Mouse (Mus musculus): ENCODE data around the gene Orm2. TPM values are rescaled to one million over a fixed set of nuclear protein-coding genes. Genes with fewer than 3 reads are reported as not detected.

Orm2 gene
- polyA plus RNA-seq, 1 experiment from 2014 or later, result not detected

- Histone ChIP-seq H3K27ac (ENCODE audit: low read depth, low read length) (peak overlapping the region; percentile 15; the same call in 1 of the 2 replicates), H3K36me3 (ENCODE audit: control insufficient read depth, insufficient read depth, low read length) (no peaks in the 10 kb centered on the region), H3K4me1 (ENCODE audit: control insufficient read depth, insufficient read depth, low read length) (peaks cover 40% of the 10 kb centered on the region), H3K4me3 (ENCODE audit: low read depth, low read length) (no peak overlapping the region), H3K9me3 (replicated peaks; ENCODE audit: control insufficient read depth, low read length) (no peaks in the 10 kb centered on the region), H3K27me3 (ENCODE audit: control insufficient read depth, insufficient read depth, low read length) (no peaks in the 10 kb centered on the region; the same call in none of the 2 replicates), H3K9ac (ENCODE audit: low read depth, low read length) (no peak overlapping the region), H3K4me2 (peak overlapping the region; percentile 14; the same call in 1 of the 2 replicates)
- ATAC-seq (replicated peaks; ENCODE audit: insufficient number of reproducible peaks, low FRiP score, low TSS enrichment), result no peak
- 50% methylated on average over 7 of the region's 7 CpGs for WGBS (ENCODE audit: insufficient replicate concordance)
Observed at GRCm38 (mm10) chr4:63404205-63404604, 42.0 kb downstream of the Orm2 start.

- H3K4me1 ChIP-seq (ENCODE audit: control insufficient read depth, insufficient read depth, low read length), result peaks cover 37% of the 10 kb centered on the region
- 6% methylated on average over 7 of the region's 7 CpGs for WGBS (ENCODE audit: insufficient replicate concordance)
- H3K9ac ChIP-seq (ENCODE audit: low read depth, low read length), result no peak overlapping the region
- no peaks in the 10 kb centered on the region for H3K9me3 ChIP-seq (replicated peaks; ENCODE audit: control insufficient read depth, low read length)
- H3K36me3 ChIP-seq (ENCODE audit: control insufficient read depth, insufficient read depth, low read length), result no peaks in the 10 kb centered on the region
- no peak overlapping the region; the same call in 1 of the 2 replicates for H3K4me2 ChIP-seq
- no peak overlapping the region for H3K27ac ChIP-seq (ENCODE audit: low read depth, low read length)
- no peak for ATAC-seq (replicated peaks; ENCODE audit: insufficient number of reproducible peaks, low FRiP score, low TSS enrichment)
- no peak overlapping the region for H3K4me3 ChIP-seq (ENCODE audit: low read depth, low read length)
- no peaks in the 10 kb centered on the region; the same call in none of the 2 replicates for H3K27me3 ChIP-seq (ENCODE audit: control insufficient read depth, insufficient read depth, low read length)
Observed at GRCm38 (mm10) chr4:63405051-63405450, 42.8 kb downstream of the Orm2 start.

DNA sequence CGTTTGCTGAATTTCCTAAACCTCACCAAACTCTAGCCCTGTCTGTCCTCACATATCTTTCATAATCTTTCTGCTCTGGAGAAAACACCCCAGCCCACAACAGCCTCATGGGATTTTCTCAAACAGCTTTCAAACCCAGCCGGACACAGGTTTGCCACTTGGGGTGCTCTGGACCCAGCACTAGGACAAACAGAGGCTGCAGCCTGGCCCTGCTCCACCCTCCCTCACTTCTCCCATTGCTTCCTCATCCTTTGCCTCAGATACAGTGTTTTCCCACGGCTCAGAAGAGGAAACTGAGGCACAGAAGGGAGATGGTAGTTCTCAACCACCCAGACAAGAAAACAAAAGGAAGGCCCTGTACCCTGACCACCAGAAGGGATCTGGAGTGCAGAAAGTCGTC is 43.4 kb downstream of the Orm2 start:
- Histone ChIP-seq H3K9ac (ENCODE audit: low read depth, low read length) (no peak overlapping the region), H3K4me1 (ENCODE audit: control insufficient read depth, insufficient read depth, low read length) (peaks cover 40% of the 10 kb centered on the region)

GRCm38 (mm10) chr4:63408247-63408646 is 46.0 kb downstream of the Orm2 start:
- Histone ChIP-seq H3K9ac (ENCODE audit: low read depth, low read length) (no peak overlapping the region), H3K27ac (ENCODE audit: low read depth, low read length) (no peak overlapping the region), H3K27me3 (ENCODE audit: control insufficient read depth, insufficient read depth, low read length) (no peaks in the 10 kb centered on the region; the same call in 1 of the 2 replicates), H3K9me3 (replicated peaks; ENCODE audit: control insufficient read depth, low read length) (no peaks in the 10 kb centered on the region), H3K4me3 (ENCODE audit: low read depth, low read length) (no peak overlapping the region), H3K36me3 (ENCODE audit: control insufficient read depth, insufficient read depth, low read length) (no peaks in the 10 kb centered on the region), H3K4me2 (no peak overlapping the region), H3K4me1 (ENCODE audit: control insufficient read depth, insufficient read depth, low read length) (peaks cover 31% of the 10 kb centered on the region)
- WGBS (ENCODE audit: insufficient replicate concordance), result 57% methylated on average over 7 of the region's 7 CpGs
- ATAC-seq (replicated peaks; ENCODE audit: insufficient number of reproducible peaks, low FRiP score, low TSS enrichment), result no peak

More for the DNA sequence above, 43.4 kb downstream of the Orm2 start:
- 58% methylated on average over 4 of the region's 4 CpGs for WGBS (ENCODE audit: insufficient replicate concordance)
- Histone ChIP-seq H3K36me3 (ENCODE audit: control insufficient read depth, insufficient read depth, low read length) (no peaks in the 10 kb centered on the region), H3K27ac (ENCODE audit: low read depth, low read length) (no peak overlapping the region), H3K9me3 (replicated peaks; ENCODE audit: control insufficient read depth, low read length) (no peaks in the 10 kb centered on the region), H3K4me3 (ENCODE audit: low read depth, low read length) (no peak overlapping the region), H3K27me3 (ENCODE audit: control insufficient read depth, insufficient read depth, low read length) (no peaks in the 10 kb centered on the region; the same call in none of the 2 replicates), H3K4me2 (no peak overlapping the region)
- no peak for ATAC-seq (replicated peaks; ENCODE audit: insufficient number of reproducible peaks, low FRiP score, low TSS enrichment)

DNA sequence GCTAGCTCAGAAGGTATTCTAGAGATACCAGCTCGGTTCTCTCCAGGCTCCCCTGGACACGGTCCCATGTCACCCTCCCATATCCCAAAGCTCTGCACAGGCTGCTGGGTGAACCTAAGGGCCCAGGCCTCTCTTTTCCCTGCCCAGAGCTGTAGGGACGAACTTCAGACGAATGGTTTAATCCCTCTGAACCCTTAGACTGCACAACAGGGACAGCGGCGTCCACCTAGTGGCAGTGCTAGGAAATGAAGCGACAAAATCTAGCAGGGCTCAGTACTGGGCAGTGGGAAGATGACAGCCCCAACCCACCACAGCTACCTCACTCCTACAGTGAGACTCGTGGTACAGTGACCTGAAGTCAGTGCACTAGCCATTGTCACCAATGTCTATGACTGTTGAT is 46.4 kb downstream of the Orm2 start:
- no peak overlapping the region for H3K4me3 ChIP-seq (ENCODE audit: low read depth, low read length)
- 5% methylated on average over 8 of the region's 8 CpGs for WGBS (ENCODE audit: insufficient replicate concordance)
- H3K9me3 ChIP-seq (replicated peaks; ENCODE audit: control insufficient read depth, low read length), result no peaks in the 10 kb centered on the region
- no peak overlapping the region for H3K9ac ChIP-seq (ENCODE audit: low read depth, low read length)
- peak; percentile 52; the same call in 1 of the 2 replicates for ATAC-seq (replicated peaks; ENCODE audit: insufficient number of reproducible peaks, low FRiP score, low TSS enrichment)
- H3K4me1 ChIP-seq (ENCODE audit: control insufficient read depth, insufficient read depth, low read length), result peaks cover 27% of the 10 kb centered on the region
- no peak overlapping the region for H3K27ac ChIP-seq (ENCODE audit: low read depth, low read length)
- no peak overlapping the region for H3K4me2 ChIP-seq
- no peaks in the 10 kb centered on the region; the same call in 1 of the 2 replicates for H3K27me3 ChIP-seq (ENCODE audit: control insufficient read depth, insufficient read depth, low read length)
- no peaks in the 10 kb centered on the region for H3K36me3 ChIP-seq (ENCODE audit: control insufficient read depth, insufficient read depth, low read length)

DNA sequence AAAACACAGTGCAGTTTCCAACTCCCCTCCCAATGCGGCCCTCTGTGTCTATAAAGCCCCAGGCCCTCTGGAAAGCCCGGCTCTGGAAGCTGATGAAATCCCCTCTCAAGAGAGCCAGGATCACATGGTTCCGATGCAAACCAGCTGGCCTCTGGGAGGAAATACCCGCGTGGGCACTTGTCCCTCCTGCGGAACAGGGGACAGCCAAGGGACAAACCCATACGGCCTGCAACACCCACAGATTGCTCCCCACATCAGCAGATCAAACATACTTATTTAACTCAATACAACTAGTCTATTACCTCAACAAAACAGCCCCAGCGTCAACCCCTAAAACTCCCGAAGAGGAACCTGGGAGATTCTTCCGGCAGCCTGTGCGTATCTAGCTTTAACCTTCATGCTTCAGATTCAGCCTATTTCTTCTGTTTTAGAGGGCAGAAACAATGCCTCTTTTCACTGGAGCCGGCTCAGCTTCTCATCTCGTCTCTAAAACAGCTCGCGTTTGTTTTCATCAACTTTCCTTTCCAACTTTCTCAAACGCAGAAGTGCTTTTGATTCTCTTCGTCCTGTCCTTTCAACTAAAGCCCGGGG is 47.2 kb downstream of the Orm2 start:
- Histone ChIP-seq H3K4me3 (ENCODE audit: low read depth, low read length) (peak overlapping the region; percentile 58), H3K4me1 (ENCODE audit: control insufficient read depth, insufficient read depth, low read length) (peaks cover 19% of the 10 kb centered on the region), H3K9ac (ENCODE audit: low read depth, low read length) (peak overlapping the region; percentile 48; the same call in 1 of the 2 replicates), H3K4me2 (peak overlapping the region; percentile 94), H3K27me3 (ENCODE audit: control insufficient read depth, insufficient read depth, low read length) (no peaks in the 10 kb centered on the region; the same call in 1 of the 2 replicates), H3K36me3 (ENCODE audit: control insufficient read depth, insufficient read depth, low read length) (no peaks in the 10 kb centered on the region), H3K9me3 (replicated peaks; ENCODE audit: control insufficient read depth, low read length) (no peaks in the 10 kb centered on the region), H3K27ac (ENCODE audit: low read depth, low read length) (no peak overlapping the region)
- 4% methylated on average over 18 of the region's 18 CpGs for WGBS (ENCODE audit: insufficient replicate concordance)
- no peak for ATAC-seq (replicated peaks; ENCODE audit: insufficient number of reproducible peaks, low FRiP score, low TSS enrichment)

DNA sequence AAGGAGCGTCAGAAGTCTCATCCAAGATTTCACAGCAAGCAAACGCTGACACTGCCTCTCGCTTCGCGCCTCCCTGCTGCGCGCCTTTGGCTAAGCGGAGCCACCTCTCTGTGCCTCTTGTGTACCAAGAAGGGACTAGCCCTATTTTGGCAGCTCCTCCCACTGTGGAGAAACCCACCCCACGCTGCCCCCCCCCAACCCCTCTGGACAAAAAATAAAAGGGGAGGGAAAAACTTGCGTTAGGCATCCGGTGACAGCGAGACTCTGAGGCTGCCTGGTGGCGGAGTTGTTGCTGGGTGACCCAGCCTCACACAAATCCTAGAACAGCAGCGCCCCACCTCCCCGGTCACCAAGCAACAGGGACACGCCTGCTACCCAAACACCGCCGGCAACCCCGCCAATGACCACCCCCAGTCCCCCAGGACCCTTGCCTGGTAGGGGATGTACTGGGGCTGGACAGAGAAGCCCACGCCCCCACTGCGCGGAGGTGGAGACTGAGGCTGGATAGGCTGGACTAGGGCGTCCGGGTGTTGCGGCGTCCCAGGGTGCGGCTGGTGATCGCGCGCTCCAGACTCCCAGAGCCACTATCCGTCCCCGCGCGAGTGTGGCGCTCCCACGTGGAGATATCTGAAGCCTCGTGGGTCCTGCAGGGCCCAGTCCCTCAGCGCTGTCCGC is 47.8 kb downstream of the Orm2 start:
- Histone ChIP-seq H3K9me3 (replicated peaks; ENCODE audit: control insufficient read depth, low read length) (no peaks in the 10 kb centered on the region), H3K36me3 (ENCODE audit: control insufficient read depth, insufficient read depth, low read length) (no peaks in the 10 kb centered on the region), H3K27ac (ENCODE audit: low read depth, low read length) (no peak overlapping the region), H3K4me3 (ENCODE audit: low read depth, low read length) (peak overlapping the region; percentile 58), H3K27me3 (ENCODE audit: control insufficient read depth, insufficient read depth, low read length) (no peaks in the 10 kb centered on the region; the same call in 1 of the 2 replicates), H3K9ac (ENCODE audit: low read depth, low read length) (peak overlapping the region; percentile 48), H3K4me1 (ENCODE audit: control insufficient read depth, insufficient read depth, low read length) (peaks cover 13% of the 10 kb centered on the region), H3K4me2 (peak overlapping the region; percentile 94)
- ATAC-seq (replicated peaks; ENCODE audit: insufficient number of reproducible peaks, low FRiP score, low TSS enrichment), result peak; percentile 49
- under 1% methylated on average over 39 of the region's 39 CpGs for WGBS (ENCODE audit: insufficient replicate concordance)

DNA sequence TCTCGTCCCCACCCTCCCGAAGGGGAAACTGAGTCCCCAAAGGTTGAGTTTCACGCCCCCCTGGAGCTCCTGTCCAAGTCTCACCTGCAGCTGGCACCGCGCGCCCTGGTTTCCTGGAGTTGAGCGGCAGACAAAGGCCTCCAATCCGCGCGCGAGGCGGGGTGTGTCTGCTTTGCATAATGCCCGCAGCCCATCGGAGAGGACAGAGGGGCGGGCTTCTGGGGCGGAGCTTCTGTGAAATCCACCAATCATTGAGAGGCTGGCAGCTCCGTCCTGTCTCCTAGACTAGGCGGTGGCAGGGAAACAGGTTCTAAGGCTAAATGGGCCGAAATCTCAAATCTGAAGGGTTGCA is 48.3 kb downstream of the Orm2 start:
- Histone ChIP-seq H3K4me2 (peak overlapping the region; percentile 94), H3K9ac (ENCODE audit: low read depth, low read length) (peak overlapping the region; percentile 48), H3K27ac (ENCODE audit: low read depth, low read length) (no peak overlapping the region), H3K27me3 (ENCODE audit: control insufficient read depth, insufficient read depth, low read length) (no peaks in the 10 kb centered on the region; the same call in 1 of the 2 replicates), H3K4me1 (ENCODE audit: control insufficient read depth, insufficient read depth, low read length) (peaks cover 8% of the 10 kb centered on the region), H3K9me3 (replicated peaks; ENCODE audit: control insufficient read depth, low read length) (no peaks in the 10 kb centered on the region), H3K4me3 (ENCODE audit: low read depth, low read length) (peak overlapping the region; percentile 58), H3K36me3 (ENCODE audit: control insufficient read depth, insufficient read depth, low read length) (no peaks in the 10 kb centered on the region)
- WGBS (ENCODE audit: insufficient replicate concordance), result under 1% methylated on average over 19 of the region's 19 CpGs
- peak; percentile 85 for ATAC-seq (replicated peaks; ENCODE audit: insufficient number of reproducible peaks, low FRiP score, low TSS enrichment)

All from heart, embryonic 11.5 days (tissue).